Mouse (Mus musculus) heart, adult 18-20 months (tissue): Measurements from ENCODE around the gene Sass6. TPM values are rescaled to one million over a fixed set of nuclear protein-coding genes. Genes with fewer than 3 reads are reported as not detected.
"Not testable (repeated sequence)": the region's sequence is repeated elsewhere in the genome, so short reads cannot be mapped to it uniquely, and the experiment has no call there.

Source experiments
- DNase-seq, 2 experiments: peaks; one replicate each; pipeline ENCODE4 v3.0.0; 2021 to 2022; ENCODE audit warnings: mixed read lengths in 1 of 2
- total RNA-seq, 2 experiments: library from RNA; stranded (reverse); gene quantifications; 2 replicates each; pipeline ENCODE4 v1.2.3; 2021

Sass6 gene
- total RNA-seq, 2 experiments from 2014 or later, result 1.6 to 2.2 TPM

- DNase-seq, result not testable (repeated sequence)
Observed at GRCm38 (mm10) chr3:116664281-116664680, 69.5 kb downstream of the Sass6 start.

Other genes with a start within 250 kb of the Sass6 start
- 1 to 10 TPM; 2.6 to 3.9 TPM for gene Cdc14a, start 170.9 kb upstream of the Sass6 start, total RNA-seq
- 10 to 100 TPM; 19.9 to 22.7 TPM for gene Rtca, start 86.8 kb upstream of the Sass6 start, total RNA-seq
- gene Dbt, start 81.9 kb upstream of the Sass6 start, total RNA-seq, result 10 to 100 TPM; 51.0 to 54.6 TPM
- gene Lrrc39, start 32.0 kb upstream of the Sass6 start, total RNA-seq, result 10 to 100 TPM; 75.5 to 77.6 TPM
- gene Trmt13, start 19.6 kb downstream of the Sass6 start, total RNA-seq, result 1 to 10 TPM; 4.8 to 5.3 TPM
- 10 to 100 TPM; 15.9 to 18.4 TPM for gene Mfsd14a, start 67.7 kb downstream of the Sass6 start, total RNA-seq
- gene Gm43191, start 86.3 kb downstream of the Sass6 start, total RNA-seq, result not detected
- 10 to 100 TPM; 10.7 to 11.1 TPM for gene Slc35a3, start 117.8 kb downstream of the Sass6 start, total RNA-seq
- gene Agl, start 213.2 kb downstream of the Sass6 start, total RNA-seq, result 100 to 1,000 TPM; 189 to 193 TPM